Comparison of ENCODE assay signal across 9 mouse cellular contexts in the genomic region with DNA sequence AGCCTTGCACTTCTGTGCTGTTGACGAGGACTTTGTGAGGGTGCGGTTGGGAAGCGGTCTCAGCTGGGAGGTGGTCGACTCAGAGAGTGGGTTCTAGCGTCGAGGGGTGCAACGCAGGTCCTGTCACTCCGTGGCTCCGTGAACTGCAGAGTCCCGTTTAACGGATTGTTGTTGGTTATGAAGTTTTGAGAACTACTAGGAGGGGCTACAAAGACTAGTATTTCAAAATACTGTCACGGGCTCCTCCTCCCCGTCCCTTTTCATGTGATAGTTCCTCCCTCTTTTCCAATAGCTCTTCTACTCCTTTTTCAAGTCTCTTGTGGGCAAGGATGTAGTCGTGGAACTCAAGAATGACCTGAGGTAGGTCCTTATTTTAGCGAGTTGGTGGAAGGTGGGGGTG. TPM values are rescaled to one million over a fixed set of nuclear protein-coding genes. Genes with fewer than 3 reads are reported as not detected.
A peak's percentile ranks its signal among the peaks of the same experiment; 100 is the strongest.
DNase-seq lines count a peak whose midpoint lies in the region; ATAC-seq and TF ChIP-seq lines count a peak whose summit lies in the region.
"Had no signal": no experiment of that assay in that cellular context is flagged by ENCODE, and none has a peak within 500 bp of the region (broad histone marks: within the 10 kb centered on the region; RNA-seq: fewer than 3 reads in every experiment).

No protein-coding gene starts in this region.

- H3K4me2 ChIP-seq in kidney, embryonic 15.5 days = peak overlapping the region; percentile 84
- H3K4me2 ChIP-seq in hindbrain, postnatal 0 days (ENCODE audit: low read depth, low read length) = peak overlapping the region; percentile 78
- H3K4me2 ChIP-seq in midbrain, embryonic 15.5 days = peak overlapping the region; percentile 73

- intact Hi-C loops in left cerebral cortex, postnatal 4 days (cut with DNase I) = no loop called here

- ATAC-seq in kidney, embryonic 15.5 days (replicated peaks; ENCODE audit: low FRiP score) = no peak; the same call in 1 of the 2 replicates
- ATAC-seq in common myeloid progenitor, adult 5-6 weeks (replicated peaks; ENCODE audit: low read depth, poor library complexity, severe bottlenecking) = peak; percentile 31
- ATAC-seq in hindbrain, postnatal 0 days = no peak
- peak; percentile 38; the same call in 1 of the 2 replicates for ATAC-seq in midbrain, embryonic 15.5 days (replicated peaks)
- no peak for ATAC-seq in cerebellum, adult (ENCODE audit: insufficient number of reproducible peaks, low FRiP score, low TSS enrichment)

- H3K27me3 ChIP-seq in kidney, embryonic 15.5 days = no peaks in the 10 kb centered on the region
- H3K27me3 ChIP-seq in hindbrain, postnatal 0 days (ENCODE audit: insufficient read depth, low read length) = no peaks in the 10 kb centered on the region
- H3K27me3 ChIP-seq in midbrain, embryonic 15.5 days (replicated peaks) = no peaks in the 10 kb centered on the region

- no peaks in the 10 kb centered on the region for H3K9me3 ChIP-seq in kidney, embryonic 15.5 days (replicated peaks)
- no peaks in the 10 kb centered on the region for H3K9me3 ChIP-seq in hindbrain, postnatal 0 days (ENCODE audit: low read length)
- no peaks in the 10 kb centered on the region for H3K9me3 ChIP-seq in midbrain, embryonic 15.5 days

- 0% methylated on average over 15 of the region's 15 CpGs for WGBS in kidney, embryonic 15.5 days
- under 1% methylated on average over 15 of the region's 15 CpGs for WGBS in hindbrain, postnatal 0 days
- under 1% methylated on average over 15 of the region's 15 CpGs for WGBS in midbrain, embryonic 15.5 days

- DNase-seq in kidney, postnatal 25 days = no peak
- no peak for DNase-seq in hindbrain, postnatal 0 days (ENCODE audit: low spot score)
- no peak for DNase-seq in left cerebral cortex, postnatal 4 days
- no peak for DNase-seq in right cerebral cortex, postnatal 14 days

- peak overlapping the region; percentile 96 for H3K9ac ChIP-seq in kidney, embryonic 15.5 days
- peak overlapping the region; percentile 79 for H3K9ac ChIP-seq in hindbrain, postnatal 0 days (replicated peaks; ENCODE audit: low read length)
- H3K9ac ChIP-seq in midbrain, embryonic 15.5 days = peak overlapping the region; percentile 69

- TF ChIP-seq CTCF in hindbrain, postnatal 0 days (IDR thresholded peaks at IDR 0.05; ENCODE audit: low read depth) = no peak

- H3K4me1 ChIP-seq in kidney, embryonic 15.5 days = peaks cover 34% of the 10 kb centered on the region
- H3K4me1 ChIP-seq in hindbrain, postnatal 0 days (ENCODE audit: insufficient read depth, low read length) = peaks cover 7% of the 10 kb centered on the region
- peaks cover 23% of the 10 kb centered on the region for H3K4me1 ChIP-seq in midbrain, embryonic 15.5 days

- H3K27ac ChIP-seq in kidney, embryonic 15.5 days = peak overlapping the region; percentile 100
- peak overlapping the region; percentile 94; the same call in 1 of the 2 replicates for H3K27ac ChIP-seq in hindbrain, postnatal 0 days
- peak overlapping the region; percentile 96 for H3K27ac ChIP-seq in midbrain, embryonic 15.5 days

- H3K36me3 ChIP-seq in kidney, embryonic 15.5 days = peaks cover 25% of the 10 kb centered on the region
- peaks cover 16% of the 10 kb centered on the region; the same call in 1 of the 2 replicates for H3K36me3 ChIP-seq in hindbrain, postnatal 0 days (ENCODE audit: insufficient read depth, low read length)
- H3K36me3 ChIP-seq in midbrain, embryonic 15.5 days (replicated peaks) = peaks cover 14% of the 10 kb centered on the region; the same call in 1 of the 2 replicates

- peak overlapping the region; percentile 93 for H3K4me3 ChIP-seq in kidney, embryonic 15.5 days (replicated peaks)
- peak overlapping the region; percentile 79 for H3K4me3 ChIP-seq in hindbrain, postnatal 0 days (ENCODE audit: low read length)
- H3K4me3 ChIP-seq in midbrain, embryonic 15.5 days = peak overlapping the region; percentile 63

RNA-seq across cellular contexts. Expression of gene Lsm2, which starts 0.7 kb away (rescaled TPM):
- polyA plus RNA-seq in kidney, embryonic 15.5 days (2015; fragmentation: Nextera tagmentation; extraction: Ambion mirVana) = 229 and 231 TPM in 2 replicates
- total RNA-seq in common myeloid progenitor, adult 5-6 weeks (2017) = 26.9 and 34.1 TPM in 2 replicates
- total RNA-seq in hindbrain, postnatal 0 days (2014; rRNA removed) = 35.5 and 43.1 TPM in 2 replicates
- polyA plus RNA-seq in hindbrain, postnatal 0 days (2015; fragmentation: Nextera tagmentation; extraction: Ambion mirVana) = 106 and 110 TPM in 2 replicates
- polyA plus RNA-seq in midbrain, embryonic 15.5 days (2015; fragmentation: Nextera tagmentation; extraction: Ambion mirVana) = 103 and 111 TPM in 2 replicates
- 10 to 100 TPM; 35.9 to 38.5 TPM for total RNA-seq in left cerebral cortex, postnatal 4 days (2021)

RNA-seq across cellular contexts. Expression of gene Hspa1l, which starts 9.8 kb away (rescaled TPM):
- polyA plus RNA-seq in kidney, embryonic 15.5 days (2015; fragmentation: Nextera tagmentation; extraction: Ambion mirVana) = 0.81 and 1.6 TPM in 2 replicates
- total RNA-seq in common myeloid progenitor, adult 5-6 weeks (2017) = 0.63 TPM in 1 of 2 replicates, not detected in the other
- 0.99 and 1.4 TPM in 2 replicates for total RNA-seq in hindbrain, postnatal 0 days (2014; rRNA removed)
- polyA plus RNA-seq in hindbrain, postnatal 0 days (2015; fragmentation: Nextera tagmentation; extraction: Ambion mirVana) = 0.76 TPM in 2 replicates
- polyA plus RNA-seq in midbrain, embryonic 15.5 days (2015; fragmentation: Nextera tagmentation; extraction: Ambion mirVana) = 1.2 and 1.5 TPM in 2 replicates
- under 1 TPM in 1 of 2 experiments, not detected in 1; 0.22 TPM for total RNA-seq in left cerebral cortex, postnatal 4 days (2021)

RNA-seq across cellular contexts. Expression of gene Hspa1a, which starts 10.4 kb away (rescaled TPM):
- polyA plus RNA-seq in kidney, embryonic 15.5 days (2015; fragmentation: Nextera tagmentation; extraction: Ambion mirVana) = 7.8 and 8.4 TPM in 2 replicates
- 33.5 and 47.4 TPM in 2 replicates for total RNA-seq in common myeloid progenitor, adult 5-6 weeks (2017)
- total RNA-seq in hindbrain, postnatal 0 days (2014; rRNA removed) = 25.0 and 29.0 TPM in 2 replicates
- 13.6 and 14.7 TPM in 2 replicates for polyA plus RNA-seq in hindbrain, postnatal 0 days (2015; fragmentation: Nextera tagmentation; extraction: Ambion mirVana)
- polyA plus RNA-seq in midbrain, embryonic 15.5 days (2015; fragmentation: Nextera tagmentation; extraction: Ambion mirVana) = 12.7 and 13.3 TPM in 2 replicates
- 1 to 10 TPM; 3.1 to 5.2 TPM for total RNA-seq in left cerebral cortex, postnatal 4 days (2021)

RNA-seq across cellular contexts. Expression of gene Gm20481, which starts 12.6 kb away (rescaled TPM):
- not detected in 2 replicates for polyA plus RNA-seq in kidney, embryonic 15.5 days (2015; fragmentation: Nextera tagmentation; extraction: Ambion mirVana)
- not detected in 2 replicates for total RNA-seq in common myeloid progenitor, adult 5-6 weeks (2017)
- not detected in 2 replicates for total RNA-seq in hindbrain, postnatal 0 days (2014; rRNA removed)
- polyA plus RNA-seq in hindbrain, postnatal 0 days (2015; fragmentation: Nextera tagmentation; extraction: Ambion mirVana) = not detected in 2 replicates
- polyA plus RNA-seq in midbrain, embryonic 15.5 days (2015; fragmentation: Nextera tagmentation; extraction: Ambion mirVana) = not detected in 2 replicates
- total RNA-seq in left cerebral cortex, postnatal 4 days (2021) = not detected
- total RNA-seq: left cerebral cortex, postnatal 36 days had no signal

RNA-seq across cellular contexts. Expression of gene Vars, which starts 18.5 kb away (rescaled TPM):
- 128 and 140 TPM in 2 replicates for polyA plus RNA-seq in kidney, embryonic 15.5 days (2015; fragmentation: Nextera tagmentation; extraction: Ambion mirVana)
- total RNA-seq in common myeloid progenitor, adult 5-6 weeks (2017) = 174 and 210 TPM in 2 replicates
- 128 TPM in 2 replicates for total RNA-seq in hindbrain, postnatal 0 days (2014; rRNA removed)
- 39.9 and 41.7 TPM in 2 replicates for polyA plus RNA-seq in hindbrain, postnatal 0 days (2015; fragmentation: Nextera tagmentation; extraction: Ambion mirVana)
- polyA plus RNA-seq in midbrain, embryonic 15.5 days (2015; fragmentation: Nextera tagmentation; extraction: Ambion mirVana) = 63.1 and 70.2 TPM in 2 replicates
- total RNA-seq in left cerebral cortex, postnatal 4 days (2021) = 10 to 100 TPM; 91.0 to 94.3 TPM

Comparison
In these comparisons a context has a peak if more than half of its experiments do, and no peak if none do; other contexts are left out.
1. ATAC-seq: peak in common myeloid progenitor, adult 5-6 weeks (single experiment) and midbrain, embryonic 15.5 days (single experiment); none in kidney, embryonic 15.5 days (single experiment), hindbrain, postnatal 0 days (single experiment) and cerebellum, adult (single experiment).
2. Peak in every context shown above with its lines, with median percentiles within 50 percentile points of each other: H3K27ac ChIP-seq, H3K4me2 ChIP-seq, H3K4me3 ChIP-seq and H3K9ac ChIP-seq.